Mouse (Mus musculus) liver, embryonic 12.5 days (tissue): ENCODE measurements at regions not wholly inside any gene's neighbourhood (a gene's known extent, or its start where the extent isn't known, plus 50 kb on each side); places are given as distances from the start of the nearest gene placed in this dataset.

Source experiments
- ATAC-seq: fragments of 200-750 bp; cut with Nextera tagmentation; 2 replicates; pipeline ENCODE4 v1.8.0; 2017; ENCODE audit warnings: moderate number of reproducible peaks, mild to moderate bottlenecking, moderate library complexity
- H3K27ac ChIP-seq: fragments of 300-500 bp; sonication (generic); 2 replicates; pipeline ENCODE4 v1.5.1; 2016; ENCODE audit warnings: mild to moderate bottlenecking
- H3K27me3 ChIP-seq: fragments of 300-500 bp; sonication (generic); replicated peaks from 2 replicates; pipeline ENCODE4 v1.6.1; 2016; ENCODE audit warnings: mild to moderate bottlenecking, moderate library complexity
- H3K36me3 ChIP-seq: fragments of 300-500 bp; sonication (generic); 2 replicates; pipeline ENCODE4 v1.6.1; 2016; ENCODE audit warnings: mild to moderate bottlenecking, moderate library complexity
- H3K4me1 ChIP-seq: fragments of 300-500 bp; sonication (generic); 2 replicates; pipeline ENCODE4 v1.6.1; 2016
- H3K4me2 ChIP-seq: fragments of 300-500 bp; sonication (generic); 2 replicates; pipeline ENCODE4 v1.6.1; 2016; ENCODE audit warnings: mild to moderate bottlenecking, moderate library complexity
- H3K4me3 ChIP-seq: fragments of 300-500 bp; sonication (generic); 2 replicates; pipeline ENCODE4 v1.5.1; 2016; ENCODE audit warnings: mild to moderate bottlenecking, moderate library complexity
- H3K9ac ChIP-seq: fragments of 300-500 bp; sonication (generic); 2 replicates; pipeline ENCODE4 v1.6.1; 2016; ENCODE audit warnings: mild to moderate bottlenecking, moderate library complexity
- H3K9me3 ChIP-seq: fragments of 300-500 bp; sonication (generic); replicated peaks from 2 replicates; pipeline ENCODE4 v1.6.1; 2016; ENCODE audit warnings: mild to moderate bottlenecking, moderate library complexity
- WGBS: fragments of 180-500 bp; shearing (Covaris S2); methylation state at CpG from one replicate; pipeline ENCODE4 v1.1.7; 2016; ENCODE audit not compliant: insufficient replicate concordance; 5-methylcytosine and 5-hydroxymethylcytosine counted together

DNA sequence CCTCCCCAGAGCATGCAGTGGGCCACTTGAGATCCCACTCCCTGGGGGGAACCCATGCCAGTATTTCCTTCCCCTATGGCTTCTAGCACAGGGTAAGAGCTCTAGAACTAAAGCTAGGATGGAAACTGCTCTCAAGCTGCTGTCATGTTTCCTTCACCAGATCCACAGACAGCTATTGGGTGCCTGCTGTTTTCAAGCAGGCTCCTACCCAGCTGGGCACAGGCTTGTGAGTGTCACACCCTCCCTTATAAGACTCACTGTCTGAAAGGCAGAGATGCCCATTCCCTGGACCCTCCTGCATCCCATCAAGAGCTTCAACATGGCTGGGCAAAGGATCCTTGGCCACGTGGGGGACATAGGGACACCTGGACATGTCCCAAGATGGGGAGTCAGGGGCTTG is 211.6 kb downstream of the Cryba4 start:
- no peak for ATAC-seq
- Histone ChIP-seq H3K27me3 (0 out of 2 replicates have a peak, but pooled peaks cover 3% of the 10 kb centered on the region), H3K27ac (no peak overlapping the region), H3K4me3 (no peak overlapping the region), H3K9ac (no peak overlapping the region), H3K9me3 (no peaks in the 10 kb centered on the region), H3K36me3 (no peaks in the 10 kb centered on the region), H3K4me1 (no peaks in the 10 kb centered on the region), H3K4me2 (no peak overlapping the region)
- 11% methylated on average over 1 of the region's 1 CpGs for WGBS

DNA sequence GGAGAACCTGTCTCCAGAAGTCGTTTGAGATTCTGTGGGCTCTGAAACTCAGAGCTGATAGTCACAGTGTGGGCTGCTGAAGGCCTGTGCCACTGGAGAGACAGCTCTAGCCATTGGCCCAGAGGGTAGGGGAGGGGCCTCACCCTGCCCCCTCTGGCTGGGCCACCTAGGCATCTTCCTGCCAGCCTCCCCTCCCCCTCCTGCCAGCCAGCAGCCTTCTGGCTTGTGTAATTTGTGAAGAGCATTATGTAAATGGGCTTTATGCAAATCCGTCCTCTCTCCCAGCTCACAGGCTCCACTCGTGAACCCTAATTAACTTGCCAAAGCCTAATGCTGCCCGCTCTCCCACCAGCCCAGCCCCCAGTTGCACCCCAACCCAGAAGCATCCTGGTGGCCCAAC is 211.0 kb downstream of the Cryba4 start:
- no peak overlapping the region for H3K27ac ChIP-seq
- no peak overlapping the region for H3K9ac ChIP-seq
- no peaks in the 10 kb centered on the region for H3K36me3 ChIP-seq
- no peaks in the 10 kb centered on the region for H3K4me1 ChIP-seq
- no peak overlapping the region for H3K4me2 ChIP-seq
- 0 out of 2 replicates have a peak, but pooled peaks cover 3% of the 10 kb centered on the region for H3K27me3 ChIP-seq
- 25% methylated on average over 4 of the region's 4 CpGs for WGBS
- H3K9me3 ChIP-seq: no peaks in the 10 kb centered on the region
- no peak for ATAC-seq
- H3K4me3 ChIP-seq: no peak overlapping the region

DNA sequence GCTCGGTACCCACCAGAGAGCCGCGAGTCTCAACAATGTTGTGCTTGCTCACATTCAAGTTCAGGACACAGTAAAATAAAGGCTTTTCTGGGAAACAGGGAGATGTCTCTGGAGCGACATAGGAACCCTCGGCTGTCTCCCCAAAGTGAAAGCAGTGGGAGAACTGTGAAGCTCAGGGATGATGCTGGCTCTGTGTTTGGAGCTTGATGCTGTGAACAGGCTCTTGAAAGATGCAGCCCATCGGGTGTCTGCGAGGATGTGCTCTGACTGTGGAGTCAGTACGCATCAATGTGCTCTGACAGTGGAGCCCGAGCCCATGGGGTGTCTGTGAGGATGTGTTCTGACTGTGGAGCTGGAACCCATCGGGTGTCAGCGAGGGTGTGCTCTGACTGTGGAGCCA is 210.1 kb downstream of the Cryba4 start:
- no peak overlapping the region for H3K4me2 ChIP-seq
- WGBS: 73% methylated on average over 11 of the region's 11 CpGs
- H3K4me1 ChIP-seq: no peaks in the 10 kb centered on the region
- no peaks in the 10 kb centered on the region for H3K9me3 ChIP-seq
- H3K4me3 ChIP-seq: no peak overlapping the region
- no peak for ATAC-seq
- H3K9ac ChIP-seq: no peak overlapping the region
- no peak overlapping the region for H3K27ac ChIP-seq
- H3K36me3 ChIP-seq: no peaks in the 10 kb centered on the region
- H3K27me3 ChIP-seq: 0 out of 2 replicates have a peak, but pooled peaks cover 3% of the 10 kb centered on the region

DNA sequence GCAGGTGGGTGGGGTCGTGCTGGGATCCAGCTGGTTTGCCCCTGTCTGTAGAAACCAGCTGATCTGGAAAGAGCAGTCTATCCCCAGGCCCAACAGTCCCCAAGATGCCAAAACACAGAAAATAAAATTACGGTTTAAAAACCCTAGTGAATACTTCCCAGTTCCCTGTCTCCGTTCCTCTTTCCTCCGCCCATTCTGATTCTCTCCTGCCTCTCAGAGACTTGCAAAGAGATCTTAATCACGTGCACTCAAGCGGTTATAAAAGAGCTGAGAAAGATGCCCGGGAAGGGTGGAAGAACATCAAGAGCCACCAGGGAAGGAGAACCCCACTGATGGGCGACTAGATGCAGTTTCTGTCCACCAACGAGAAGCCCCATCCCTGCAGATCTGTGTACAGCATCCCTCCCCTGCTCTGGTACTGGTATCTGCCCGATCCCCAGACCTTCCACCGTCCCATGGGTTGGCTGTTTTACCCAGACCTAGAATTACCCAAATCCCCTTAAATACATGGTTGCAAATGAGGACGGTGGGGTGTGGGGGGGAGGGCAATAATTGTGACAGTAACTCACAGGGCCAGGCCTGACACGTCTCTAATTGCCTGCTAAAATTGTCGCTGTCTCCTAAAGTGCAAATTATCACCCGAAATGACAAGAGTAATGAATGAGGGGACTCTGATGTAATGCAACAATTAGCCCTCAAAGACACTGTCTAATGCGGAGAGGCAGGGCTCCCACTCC is 202.1 kb downstream of the Cryba4 start:
- Histone ChIP-seq H3K36me3 (no peaks in the 10 kb centered on the region), H3K27ac (no peak overlapping the region), H3K4me1 (no peaks in the 10 kb centered on the region), H3K27me3 (no peaks in the 10 kb centered on the region), H3K9me3 (no peaks in the 10 kb centered on the region), H3K9ac (no peak overlapping the region), H3K4me3 (no peak overlapping the region), H3K4me2 (no peak overlapping the region)
- whole genome bisulfite sequencing: 25% methylated on average over 16 of the region's 16 CpGs
- ATAC-seq: no peak

DNA sequence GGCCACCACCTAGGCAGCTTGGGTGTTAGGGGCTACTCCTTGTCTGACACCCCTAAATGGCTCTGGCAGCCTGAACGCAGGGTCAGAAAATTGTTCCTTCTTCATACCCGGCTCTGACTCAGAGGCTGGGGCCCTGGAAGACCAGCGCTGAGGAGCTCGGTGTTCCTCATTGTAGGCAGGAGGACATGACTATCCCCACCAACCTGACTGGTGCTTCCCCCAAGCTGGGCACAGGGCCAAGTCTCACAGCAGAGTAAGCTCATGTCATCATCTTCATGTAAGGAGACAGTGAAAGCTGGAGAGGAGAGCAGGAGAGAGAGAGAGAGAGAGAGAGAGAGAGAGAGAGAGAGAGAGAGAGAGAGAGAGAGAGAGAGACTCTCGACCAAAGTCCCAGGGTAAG is 201.4 kb downstream of the Cryba4 start:
- WGBS: 40% methylated on average over 5 of the region's 5 CpGs
- Histone ChIP-seq H3K9ac (no peak overlapping the region), H3K27me3 (no peaks in the 10 kb centered on the region), H3K4me3 (no peak overlapping the region), H3K4me2 (no peak overlapping the region), H3K27ac (no peak overlapping the region), H3K36me3 (no peaks in the 10 kb centered on the region), H3K9me3 (no peaks in the 10 kb centered on the region), H3K4me1 (no peaks in the 10 kb centered on the region)
- no peak for ATAC-seq

GRCm38 (mm10) chr5:112051786-112052185 is 200.5 kb downstream of the Cryba4 start:
- Histone ChIP-seq H3K9me3 (no peaks in the 10 kb centered on the region), H3K27me3 (no peaks in the 10 kb centered on the region), H3K36me3 (no peaks in the 10 kb centered on the region), H3K27ac (no peak overlapping the region), H3K9ac (no peak overlapping the region), H3K4me2 (no peak overlapping the region), H3K4me3 (no peak overlapping the region), H3K4me1 (no peaks in the 10 kb centered on the region)
- 59% methylated on average over 10 of the region's 10 CpGs for WGBS
- ATAC-seq: no peak

GRCm38 (mm10) chr5:112053600-112054155 is 198.6 kb downstream of the Cryba4 start:
- no peaks in the 10 kb centered on the region for H3K36me3 ChIP-seq
- no peak overlapping the region for H3K27ac ChIP-seq
- no peak overlapping the region for H3K4me2 ChIP-seq
- WGBS: 61% methylated on average over 5 of the region's 5 CpGs
- H3K4me3 ChIP-seq: no peak overlapping the region
- no peaks in the 10 kb centered on the region for H3K27me3 ChIP-seq
- H3K9me3 ChIP-seq: no peaks in the 10 kb centered on the region
- ATAC-seq: no peak
- no peaks in the 10 kb centered on the region for H3K4me1 ChIP-seq
- no peak overlapping the region for H3K9ac ChIP-seq

DNA sequence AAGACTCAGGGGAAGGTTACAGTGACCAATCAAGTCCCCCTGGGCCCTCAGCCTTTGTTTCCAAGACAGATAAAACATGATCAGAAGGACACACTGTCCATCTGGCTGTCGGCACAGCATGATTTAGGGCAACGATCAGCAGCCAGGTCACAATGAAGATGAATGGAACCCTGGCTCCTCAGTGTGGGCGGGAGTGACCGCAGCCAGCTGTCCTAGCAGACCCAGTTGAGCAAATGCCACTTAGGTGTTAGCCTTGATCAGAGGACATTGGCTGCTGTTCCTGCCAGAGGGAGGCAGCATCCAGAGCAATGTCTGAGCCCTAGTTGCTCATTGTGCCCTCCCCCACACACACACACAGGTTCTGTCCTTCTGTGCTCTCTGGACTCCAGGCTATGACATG is 197.3 kb downstream of the Cryba4 start:
- H3K9ac ChIP-seq: no peak overlapping the region
- no peaks in the 10 kb centered on the region for H3K36me3 ChIP-seq
- H3K4me3 ChIP-seq: no peak overlapping the region
- 48% methylated on average over 4 of the region's 4 CpGs for WGBS
- no peaks in the 10 kb centered on the region for H3K4me1 ChIP-seq
- H3K27ac ChIP-seq: no peak overlapping the region
- ATAC-seq: no peak
- H3K9me3 ChIP-seq: no peaks in the 10 kb centered on the region
- no peaks in the 10 kb centered on the region for H3K27me3 ChIP-seq
- H3K4me2 ChIP-seq: no peak overlapping the region

- Histone ChIP-seq H3K36me3 (no peaks in the 10 kb centered on the region), H3K27me3 (no peaks in the 10 kb centered on the region; the same call in 1 of the 2 replicates), H3K4me1 (no peaks in the 10 kb centered on the region), H3K27ac (no peak overlapping the region), H3K4me2 (no peak overlapping the region), H3K4me3 (no peak overlapping the region), H3K9me3 (no peaks in the 10 kb centered on the region), H3K9ac (no peak overlapping the region)
- ATAC-seq: no peak
- WGBS: 77% methylated on average over 13 of the region's 13 CpGs
Measured at GRCm38 (mm10) chr5:112069917-112070316, 182.4 kb downstream of the Cryba4 start.

DNA sequence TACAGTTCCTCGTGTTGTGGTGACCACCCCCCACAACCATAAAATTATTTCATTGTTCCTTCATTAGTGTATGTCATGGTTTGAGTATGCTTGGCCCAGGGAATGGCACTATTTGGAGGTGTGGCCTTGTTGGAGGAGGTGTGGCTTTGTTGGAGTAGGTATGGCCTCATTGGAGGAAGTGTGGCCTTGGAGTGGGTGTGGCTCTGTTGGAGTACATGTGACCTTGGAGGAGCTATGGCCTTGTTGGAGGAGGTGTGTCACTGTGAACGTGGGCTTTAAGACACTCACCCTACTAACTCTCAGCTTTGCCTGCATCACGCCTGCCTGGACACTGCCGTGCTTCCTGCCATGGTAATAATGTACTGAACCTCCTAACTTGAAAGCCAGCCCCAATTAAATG is 179.9 kb downstream of the Cryba4 start:
- no peaks in the 10 kb centered on the region for H3K36me3 ChIP-seq
- no peak overlapping the region for H3K9ac ChIP-seq
- H3K27ac ChIP-seq: no peak overlapping the region
- H3K4me1 ChIP-seq: no peaks in the 10 kb centered on the region
- WGBS: 44% methylated on average over 4 of the region's 4 CpGs
- H3K4me2 ChIP-seq: no peak overlapping the region
- ATAC-seq: no peak
- no peak overlapping the region for H3K4me3 ChIP-seq
- no peaks in the 10 kb centered on the region for H3K27me3 ChIP-seq
- H3K9me3 ChIP-seq: 0 out of 2 replicates have a peak, but pooled peaks cover 3% of the 10 kb centered on the region

DNA sequence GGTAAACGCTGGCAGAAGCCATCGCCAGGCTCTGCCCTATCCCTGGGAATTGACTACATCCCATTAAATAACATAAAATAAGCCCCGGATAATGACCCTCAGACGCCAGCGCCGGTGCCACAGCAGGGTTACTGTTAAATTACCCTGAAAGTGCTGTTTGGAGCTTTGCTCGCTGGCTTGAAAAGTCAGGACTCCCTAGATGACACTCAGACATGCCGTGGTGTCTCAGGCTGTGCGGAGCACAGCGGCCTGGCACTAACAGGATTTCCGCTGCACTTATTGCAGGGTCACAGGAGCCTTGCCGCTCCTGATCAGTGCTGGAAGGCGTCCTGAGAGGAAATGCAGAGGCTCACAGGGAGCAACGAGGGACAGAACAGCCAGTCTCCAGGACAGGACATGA is 175.2 kb downstream of the Cryba4 start:
- 69% methylated on average over 14 of the region's 14 CpGs for WGBS
- no peak overlapping the region for H3K9ac ChIP-seq
- no peaks in the 10 kb centered on the region for H3K4me1 ChIP-seq
- no peaks in the 10 kb centered on the region for H3K27me3 ChIP-seq
- H3K9me3 ChIP-seq: 0 out of 2 replicates have a peak, but pooled peaks cover 3% of the 10 kb centered on the region
- no peak for ATAC-seq
- H3K4me3 ChIP-seq: no peak overlapping the region
- H3K27ac ChIP-seq: no peak overlapping the region
- H3K36me3 ChIP-seq: no peaks in the 10 kb centered on the region
- H3K4me2 ChIP-seq: no peak overlapping the region

DNA sequence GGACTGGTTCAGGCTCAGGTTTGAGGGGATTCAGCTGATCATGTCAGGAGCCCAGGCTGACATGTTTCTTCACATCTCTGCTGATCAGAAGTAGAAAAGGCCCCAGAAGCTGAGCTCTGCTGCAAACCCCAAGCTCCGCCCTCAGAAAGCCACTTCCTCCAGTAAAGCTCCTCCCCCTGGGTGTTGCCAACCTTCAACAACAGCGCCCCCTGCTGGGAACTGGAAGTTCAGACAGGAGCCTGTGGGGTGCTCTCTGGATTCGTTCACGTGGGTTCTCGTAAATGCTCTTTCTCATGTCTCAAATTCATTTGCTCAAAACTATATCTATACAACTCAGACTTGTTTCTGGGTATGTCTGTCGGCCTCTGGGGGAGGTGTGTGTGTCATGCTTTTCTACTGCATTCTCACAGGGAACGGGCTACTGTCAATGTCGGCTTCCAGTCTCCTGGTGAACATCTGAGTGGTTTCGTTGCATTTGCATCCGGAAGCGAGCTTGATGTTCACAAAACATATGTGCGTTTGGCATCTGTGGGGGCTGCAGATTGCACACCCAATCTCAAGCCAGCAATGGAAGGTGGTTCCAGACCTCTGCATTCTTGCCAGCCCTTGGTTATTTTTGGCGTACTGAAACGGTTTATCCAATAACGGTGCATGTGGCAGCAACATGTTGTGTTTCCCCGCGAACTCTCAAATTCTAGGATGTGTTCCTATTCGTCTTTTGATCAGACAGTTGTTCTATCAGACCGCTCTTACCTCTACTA is 174.3 kb downstream of the Cryba4 start:
- Histone ChIP-seq H3K4me2 (no peak overlapping the region), H3K27me3 (no peaks in the 10 kb centered on the region), H3K4me3 (no peak overlapping the region), H3K36me3 (no peaks in the 10 kb centered on the region), H3K9me3 (0 out of 2 replicates have a peak, but pooled peaks cover 3% of the 10 kb centered on the region), H3K4me1 (no peaks in the 10 kb centered on the region), H3K9ac (no peak overlapping the region), H3K27ac (no peak overlapping the region)
- ATAC-seq: no peak
- 64% methylated on average over 19 of the region's 19 CpGs for WGBS
